Mouse (Mus musculus) heart, postnatal 36 days (tissue): ENCODE data around the gene Barx1. TPM values are rescaled to one million over a fixed set of nuclear protein-coding genes. Genes with fewer than 3 reads are reported as not detected.

Experiments used
- DNase-seq, 2 experiments: peaks; one replicate each; pipeline ENCODE4 v3.0.0; 2021 to 2022
- intact Hi-C: fragments of 180-260 bp; cut with DNase I; formaldehyde crosslinking; loops from one replicate; pipeline ENCODE4 v1.15.1; 2025
- total RNA-seq, 2 experiments: library from RNA; stranded (reverse); gene quantifications; 2 replicates each; pipeline ENCODE4 v1.2.3; 2021

Barx1 gene
- total RNA-seq, 2 experiments from 2014 or later = not detected

DNA sequence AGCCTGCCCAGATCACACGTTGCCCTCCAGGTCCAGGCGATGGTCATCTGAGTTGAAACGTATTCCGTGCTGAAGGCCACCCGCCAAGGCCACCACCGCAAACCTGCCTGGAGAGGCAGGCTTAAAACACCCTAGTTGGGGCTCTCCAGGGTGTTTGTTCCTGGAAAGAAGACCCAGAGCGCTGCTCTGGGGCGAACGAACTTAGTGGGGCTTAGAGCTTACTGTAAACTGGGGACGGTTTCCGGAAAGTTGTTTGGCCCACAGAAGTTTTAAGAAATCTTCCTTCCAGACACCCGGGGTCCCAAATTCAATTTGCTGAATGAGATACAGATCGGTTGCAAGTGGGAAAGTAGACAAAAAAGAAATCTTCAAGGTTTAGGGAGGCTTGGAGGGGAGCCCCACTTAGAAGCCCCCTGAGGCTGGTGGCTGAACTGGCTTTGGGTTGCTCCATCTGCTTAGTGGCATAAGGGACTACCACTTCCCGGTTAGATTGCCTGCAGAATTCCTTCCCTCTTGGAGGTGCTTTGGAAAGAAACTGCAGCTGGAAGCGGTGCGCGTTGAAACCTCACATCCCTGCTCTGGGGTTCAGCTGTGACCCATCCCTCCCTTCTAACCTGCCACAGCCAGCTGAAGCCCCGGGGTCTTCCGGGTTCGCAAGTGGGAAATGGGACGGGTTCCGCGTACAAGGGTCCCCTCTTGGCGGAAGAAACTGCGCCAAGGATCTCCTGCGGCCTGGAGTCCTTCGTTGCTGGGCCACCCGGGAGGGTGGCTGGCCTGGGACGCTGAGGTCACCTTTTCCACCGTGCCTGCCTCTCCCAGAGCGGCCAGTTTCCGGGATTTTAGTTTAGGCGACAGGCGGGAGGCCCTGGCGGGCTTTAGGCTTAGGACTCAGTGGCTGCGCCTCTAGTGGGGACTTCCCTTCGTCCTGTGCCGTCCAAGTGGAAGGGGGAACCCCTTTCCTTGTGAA lies 3.3 kb upstream of the Barx1 start:
- no peak for DNase-seq
- intact Hi-C loops = no loop called here

DNA sequence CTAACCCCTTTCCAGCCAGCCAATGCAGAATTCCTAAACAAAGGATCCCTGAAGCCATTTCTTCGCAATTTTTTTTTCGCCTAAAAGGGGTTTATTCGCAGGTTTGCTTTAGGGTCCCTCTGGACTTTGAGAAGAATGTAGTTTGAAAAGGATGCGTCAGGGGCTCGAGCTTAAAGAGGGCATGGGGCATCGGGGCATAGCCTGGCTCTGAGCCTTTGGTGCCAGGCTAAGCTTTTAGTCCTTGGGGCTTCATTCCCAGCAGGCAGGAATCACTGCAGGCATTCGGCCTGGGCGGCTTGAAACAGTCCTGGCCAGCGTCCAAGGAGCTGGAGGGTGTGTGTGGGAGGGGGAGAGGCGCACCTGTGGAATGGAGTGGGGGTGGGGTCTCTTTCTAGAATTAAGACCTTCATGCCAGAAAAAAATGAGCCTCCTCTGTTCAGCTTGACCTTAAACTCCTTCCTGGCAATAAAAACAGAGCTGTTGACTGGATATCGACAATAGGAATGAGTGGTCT lies 2.5 kb upstream of the Barx1 start:
- no peak for DNase-seq
- intact Hi-C loops = no loop called here

- no peak for DNase-seq
- intact Hi-C loops = no loop called here
Observed at GRCm38 (mm10) chr13:48660741-48661140, 2.1 kb upstream of the Barx1 start.

DNA sequence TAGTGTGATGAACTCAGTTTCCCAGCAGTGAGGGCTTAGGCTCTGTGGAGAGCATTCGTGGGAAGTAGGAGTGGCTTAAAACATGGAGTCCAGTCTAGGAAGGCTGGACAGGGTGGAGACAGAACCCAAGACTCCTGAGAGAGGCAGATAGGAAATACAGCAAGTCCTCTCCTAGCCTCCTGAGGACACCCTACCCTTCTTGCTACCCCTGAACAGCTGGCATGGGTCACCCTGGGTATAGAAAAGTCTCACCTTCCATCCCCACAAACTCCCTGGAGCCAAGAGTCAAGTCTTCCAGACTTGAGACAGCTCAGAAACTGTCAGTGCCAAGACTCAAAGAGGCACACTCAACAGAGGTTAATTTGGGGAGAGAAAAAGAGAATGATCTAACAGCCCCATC lies 1.2 kb upstream of the Barx1 start:
- no peak for DNase-seq
- intact Hi-C loops = no loop called here

DNA sequence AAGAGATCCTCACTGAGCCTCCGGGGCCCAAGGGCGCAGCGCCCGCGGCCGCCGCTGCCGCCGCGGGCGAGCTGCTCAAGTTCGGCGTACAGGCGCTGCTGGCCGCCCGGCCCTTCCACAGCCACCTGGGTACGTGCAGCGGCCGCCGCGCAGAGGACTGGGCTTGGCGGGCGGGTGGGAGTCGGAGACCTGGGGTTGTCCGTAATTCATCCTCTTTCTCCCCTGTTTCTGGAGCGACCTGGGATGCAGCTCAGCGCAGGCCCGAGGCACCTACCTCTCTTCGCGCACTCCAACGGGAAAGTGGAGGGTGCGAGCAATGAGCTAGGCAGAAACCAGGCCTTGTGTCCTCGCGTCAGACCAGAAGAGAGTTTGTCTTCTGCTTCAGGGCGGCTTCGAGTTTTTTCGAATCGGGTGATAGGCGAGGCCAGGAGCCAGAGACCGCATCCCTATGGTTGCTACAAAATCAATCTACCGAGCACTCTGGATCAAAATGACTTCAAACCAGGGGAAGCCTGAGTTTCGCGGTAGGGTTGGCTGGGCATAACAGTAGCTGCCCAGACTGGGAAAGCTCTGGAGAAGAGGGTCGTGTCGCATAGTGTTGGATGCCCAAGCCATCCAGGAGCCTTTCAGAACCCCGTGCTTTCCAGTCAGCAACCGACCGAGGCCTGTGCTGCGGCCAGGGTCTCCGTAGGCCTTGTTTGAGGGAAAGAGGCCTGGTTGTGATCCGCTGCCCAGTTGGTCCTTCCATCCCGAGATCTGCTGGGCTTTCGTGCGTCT lies 601 bp downstream of the Barx1 start:
- intact Hi-C loops = no loop called here
- no peak for DNase-seq

DNA sequence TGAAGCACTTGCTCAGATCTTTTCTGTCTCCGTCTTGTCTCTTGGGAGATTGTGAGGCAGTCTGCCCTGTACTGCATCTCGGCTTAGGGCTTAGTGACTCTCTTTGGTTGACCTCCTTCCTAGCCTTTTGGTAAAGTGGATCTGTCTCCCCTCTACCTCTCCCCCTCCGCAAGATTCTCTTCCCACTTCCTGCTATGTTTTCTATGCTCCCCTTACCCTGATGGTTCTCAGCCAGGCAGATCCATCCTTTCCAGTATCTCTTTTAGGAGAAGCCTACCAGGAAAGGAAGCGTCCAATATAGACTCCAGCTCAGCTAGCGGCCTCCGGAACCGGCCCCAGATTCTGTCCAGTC lies 1.2 kb downstream of the Barx1 start:
- no peak for DNase-seq
- intact Hi-C loops = no loop called here

GRCm38 (mm10) chr13:48664916-48665655 lies 2.3 kb downstream of the Barx1 start:
- DNase-seq = no peak
- intact Hi-C loops = no loop called here

GRCm38 (mm10) chr13:48665656-48666597 lies 3.1 kb downstream of the Barx1 start:
- intact Hi-C loops = no loop called here
- DNase-seq = no peak

- DNase-seq = no peak
- intact Hi-C loops = no loop called here
Observed at GRCm38 (mm10) chr13:48667461-48667860, 4.7 kb downstream of the Barx1 start.

GRCm38 (mm10) chr13:48668091-48668975 lies 5.5 kb downstream of the Barx1 start:
- no peak for DNase-seq
- intact Hi-C loops = no loop called here

DNA sequence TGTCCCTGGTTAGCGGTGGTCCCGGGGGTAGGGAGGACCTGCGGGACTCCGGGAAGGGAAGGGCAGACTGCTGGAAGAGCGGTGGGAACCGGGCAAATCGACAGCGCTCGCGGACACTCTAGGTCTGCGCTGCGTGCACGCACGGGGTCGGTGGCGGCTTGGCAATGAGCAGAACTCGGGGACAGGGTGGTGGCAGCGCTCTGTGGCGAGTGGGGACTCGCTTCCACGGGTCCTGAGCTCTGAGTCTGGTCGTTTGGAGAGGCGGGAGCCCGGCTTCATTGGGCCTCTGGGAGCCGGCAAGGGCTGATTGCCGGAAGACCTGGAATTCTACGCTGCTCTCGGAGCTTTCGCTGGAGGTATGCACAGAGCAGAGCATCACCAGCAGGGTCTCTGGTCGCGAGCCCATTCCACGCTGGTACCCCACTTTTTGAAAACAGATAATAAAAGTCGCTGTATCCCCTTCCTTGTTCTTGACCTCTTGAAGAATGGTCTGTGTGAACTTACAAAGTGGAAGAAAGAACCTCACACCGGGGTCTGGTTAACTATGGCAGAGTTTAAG lies 6.3 kb downstream of the Barx1 start:
- no peak for DNase-seq
- intact Hi-C loops = no loop called here

DNA sequence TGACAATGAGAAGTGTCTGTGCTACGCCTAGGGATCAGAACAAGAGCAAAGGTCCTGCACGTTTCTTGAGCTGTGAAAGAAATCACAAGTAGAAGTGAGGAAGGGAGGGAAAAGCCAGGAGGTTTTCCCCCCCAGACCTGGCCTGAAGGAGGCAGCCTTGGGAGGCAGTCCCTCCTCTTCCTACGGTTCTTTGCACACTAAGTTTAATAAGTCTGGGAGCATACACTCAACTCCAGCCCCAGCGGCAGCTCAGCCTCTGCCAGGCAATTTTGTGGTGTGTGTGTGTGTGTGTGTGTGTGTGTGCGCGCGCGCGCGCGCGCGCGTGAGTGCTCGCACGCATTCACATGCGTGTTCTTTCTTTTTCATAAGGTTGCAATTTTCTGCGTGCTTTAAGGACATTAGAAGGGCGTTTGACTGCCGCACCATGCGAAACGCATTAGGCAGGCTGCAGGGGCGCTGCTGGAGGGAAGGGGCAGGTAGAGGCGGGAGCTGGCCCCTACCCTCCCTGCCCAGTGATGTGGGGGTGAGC lies 9.6 kb downstream of the Barx1 start:
- intact Hi-C loops = loop anchor here (2.0 kb wide), 1 partner anchor 16 kb away; no protein-coding TSS in a partner anchor
- DNase-seq = no peak

- intact Hi-C loops = no loop called here
- no peak for DNase-seq
Observed at GRCm38 (mm10) chr13:48674609-48675008, 11.8 kb downstream of the Barx1 start.

DNA sequence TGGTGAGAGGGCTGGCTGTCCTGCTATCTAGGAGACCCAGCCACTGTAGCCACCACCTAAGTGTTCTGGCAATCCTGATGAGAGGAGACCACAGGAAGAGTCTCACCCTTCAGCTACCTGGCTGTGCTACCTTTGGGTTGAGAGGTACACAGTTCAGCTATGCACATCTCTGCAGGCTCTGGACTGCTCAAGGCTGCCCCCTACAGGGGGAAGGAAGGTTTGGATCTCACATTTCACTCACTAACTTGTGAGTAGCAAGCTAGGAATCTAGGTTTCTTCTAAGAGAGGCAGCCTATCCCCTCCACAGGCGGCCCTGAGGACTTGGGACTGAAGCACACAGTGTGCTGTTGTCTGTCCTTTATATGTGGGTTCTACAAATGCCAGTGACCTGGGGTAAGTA lies 16.6 kb downstream of the Barx1 start:
- no peak for DNase-seq
- intact Hi-C loops = no loop called here

DNA sequence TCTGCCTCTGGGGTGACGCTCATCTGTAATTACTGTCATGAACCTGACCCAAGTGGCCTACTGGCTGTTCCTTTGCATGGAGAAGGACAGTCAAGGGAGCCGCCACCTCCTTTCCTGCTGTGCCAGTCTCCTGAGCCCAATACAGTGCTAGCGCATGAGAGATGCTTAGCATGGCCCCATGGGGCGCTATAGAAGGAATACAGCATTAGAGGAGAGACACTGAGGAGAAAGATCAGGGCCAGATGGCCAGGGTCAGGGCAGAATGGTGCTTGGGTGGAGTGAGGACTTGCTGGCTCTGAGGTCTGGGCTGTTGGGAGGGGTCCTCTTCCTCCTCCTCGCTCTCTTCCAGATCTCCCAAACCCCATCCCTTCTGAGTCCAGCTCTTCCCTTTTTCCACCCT lies 23.9 kb downstream of the Barx1 start:
- no peak for DNase-seq
- intact Hi-C loops = no loop called here

DNA sequence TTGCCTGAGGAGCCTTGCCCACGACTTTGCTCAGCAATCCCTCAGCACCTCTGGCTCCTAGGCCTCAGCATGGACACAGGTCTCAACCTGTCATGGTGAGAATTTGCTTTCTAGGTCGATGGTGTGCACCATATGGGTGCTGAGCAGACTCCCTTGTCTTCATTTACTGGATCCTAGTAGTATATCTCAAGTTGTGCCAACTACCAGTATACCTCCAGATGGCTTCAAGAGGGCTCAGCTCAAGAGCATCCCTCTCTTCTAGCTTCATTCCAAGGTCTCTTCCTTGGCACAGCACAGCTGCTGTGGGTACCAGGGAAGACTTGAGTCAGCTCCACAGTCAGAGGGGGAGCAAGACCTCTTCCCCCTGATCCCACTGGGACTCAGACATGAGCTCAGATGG lies 29.2 kb downstream of the Barx1 start:
- intact Hi-C loops = no loop called here
- no peak for DNase-seq

GRCm38 (mm10) chr13:48694090-48695064 lies 31.6 kb downstream of the Barx1 start:
- intact Hi-C loops = no loop called here
- DNase-seq = peak; percentile 31 to 48
